Mouse (Mus musculus) heart, adult 2 months (tissue): ENCODE measurements at regions not wholly inside any gene's neighbourhood (a gene's known extent, or its start where the extent isn't known, plus 50 kb on each side); places are given as distances from the start of the nearest gene placed in this dataset.

Source experiments
- CTCF ChIP-seq: fragments of 200-600 bp; IDR thresholded peaks from 2 replicates; pipeline ENCODE4 v1.8.1; 2022; ENCODE audit warnings: antibody characterized with exemption, mild to moderate bottlenecking, moderate library complexity
- EP300 ChIP-seq: fragments of 200-500 bp; IDR thresholded peaks from 2 replicates; pipeline ENCODE4 v1.6.1; 2011; ENCODE audit warnings: low read depth, low read length, control low read depth; ENCODE audit not compliant: insufficient read depth

- TF ChIP-seq CTCF: no peak
- no peak for TF ChIP-seq EP300
Measured at GRCm38 (mm10) chr1:112638342-112638741, 773.6 kb upstream of the Dsel start.
